Mouse (Mus musculus): Measurements from ENCODE around the gene Pax4.

The Pax4 gene

DNA sequence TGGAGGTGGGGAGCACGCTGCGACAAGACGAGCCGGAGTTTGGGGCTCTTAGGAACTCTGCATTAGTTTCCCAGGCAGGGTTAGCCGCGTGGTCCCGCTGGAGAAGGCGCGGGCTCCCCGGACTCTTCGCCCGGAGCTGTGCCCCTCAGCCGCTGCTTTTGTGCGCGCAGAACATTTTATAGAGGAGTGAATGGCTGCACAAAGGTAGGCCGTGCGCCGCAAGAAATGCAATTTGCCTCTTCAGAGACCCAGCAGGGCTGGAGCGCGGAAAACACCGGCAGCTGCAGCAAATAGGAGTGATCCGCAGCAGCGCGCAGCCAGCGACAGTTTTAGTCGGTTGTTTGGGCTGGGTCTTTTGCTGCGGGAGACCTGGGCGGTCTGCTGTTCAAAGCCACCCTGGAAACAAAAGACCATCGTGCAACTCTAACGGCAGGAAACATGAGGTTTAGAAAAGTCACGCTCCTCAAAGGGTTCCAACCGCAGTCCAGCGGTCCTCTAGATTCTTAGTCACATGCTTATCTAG is 51.4 kb downstream of the Pax4 start, which contains the start of gene Zfp800:
TSS of gene Zfp800 (minus strand) at position 325 of the 523 bp plus-strand sequence.
- no peak for DNase-seq (ENCODE audit: extremely low read depth, insufficient read length, low spot score)

GRCm38 (mm10) chr6:28396853-28397457 is 52.2 kb downstream of the Pax4 start:
- DNase-seq (ENCODE audit: extremely low read depth, insufficient read length, low spot score) = no peak

DNA sequence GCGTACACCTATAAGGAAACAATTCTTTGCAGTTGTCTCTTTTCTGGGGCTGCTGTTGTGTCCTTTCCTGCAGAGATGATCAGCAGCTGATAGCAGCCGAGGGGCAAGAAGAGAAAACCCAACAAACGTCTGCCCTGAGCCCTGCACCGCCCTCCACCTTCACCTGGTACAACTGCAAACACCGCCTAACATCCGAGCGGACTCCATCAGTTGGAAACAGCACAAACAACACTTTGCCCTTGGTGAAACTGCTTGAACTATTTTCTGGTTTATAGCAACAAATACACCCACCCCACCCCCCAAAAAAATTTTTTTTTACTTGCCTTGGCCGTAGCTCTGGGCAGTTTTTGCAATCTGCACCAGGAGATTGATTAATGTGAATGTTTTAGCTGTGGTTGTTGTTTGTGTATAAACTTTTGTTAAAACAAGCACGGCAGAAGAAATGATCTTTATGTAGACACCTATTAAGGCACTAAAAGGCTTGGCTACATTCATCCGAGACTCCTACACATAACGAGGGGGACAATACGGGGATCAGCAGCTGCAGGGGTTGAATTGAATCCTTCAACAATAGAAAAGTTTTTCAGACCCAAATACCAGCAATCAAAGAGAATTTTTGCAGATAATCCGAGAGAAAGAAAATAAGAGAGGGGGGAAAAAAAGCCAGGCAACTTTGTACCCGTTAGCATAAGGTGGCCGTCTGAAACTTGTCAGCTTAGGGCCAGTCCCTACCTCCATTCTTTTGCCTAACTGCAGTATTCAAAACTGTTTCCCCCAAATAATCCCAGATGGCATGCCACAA is 52.9 kb downstream of the Pax4 start:
- DNase-seq (ENCODE audit: extremely low read depth, insufficient read length, low spot score) = no peak
